Mouse (Mus musculus) right cerebral cortex, postnatal 14 days (tissue): ENCODE measurements around the gene 3100002H09Rik.

ENCODE experiments used
- DNase-seq: peaks from one replicate; pipeline ENCODE4 v3.0.0; 2022

3100002H09Rik gene

GRCm38 (mm10) chr4:124610703-124611102 is at the start of gene 3100002H09Rik:
3100002H09Rik (minus strand) TSS chr4:124610803.
- DNase-seq = no peak

GRCm38 (mm10) chr4:124659251-124660217 is 48.9 kb upstream of the 3100002H09Rik start:
- no peak for DNase-seq

GRCm38 (mm10) chr4:124658412-124658851 is 47.8 kb upstream of the 3100002H09Rik start:
- DNase-seq = no peak

- no peak for DNase-seq
Measured at GRCm38 (mm10) chr4:124657781-124658180, 47.2 kb upstream of the 3100002H09Rik start.

- peak; percentile 88 for DNase-seq
Measured at GRCm38 (mm10) chr4:124656854-124657650, 46.4 kb upstream of the 3100002H09Rik start.

GRCm38 (mm10) chr4:124656518-124656853 is 45.9 kb upstream of the 3100002H09Rik start, which contains the start of gene Pou3f1:
Pou3f1 (plus strand) TSS chr4:124656807.
- no peak for DNase-seq

GRCm38 (mm10) chr4:124652886-124653285 is 42.3 kb upstream of the 3100002H09Rik start:
- DNase-seq = no peak

GRCm38 (mm10) chr4:124647909-124648308 is 37.3 kb upstream of the 3100002H09Rik start:
- no peak for DNase-seq

GRCm38 (mm10) chr4:124646591-124646990 is 36.0 kb upstream of the 3100002H09Rik start:
- DNase-seq = no peak

- DNase-seq = no peak
Measured at GRCm38 (mm10) chr4:124644974-124645433, 34.4 kb upstream of the 3100002H09Rik start.

- DNase-seq = no peak
Measured at GRCm38 (mm10) chr4:124643859-124644258, 33.3 kb upstream of the 3100002H09Rik start.

GRCm38 (mm10) chr4:124639715-124640114 is 29.1 kb upstream of the 3100002H09Rik start:
- no peak for DNase-seq

GRCm38 (mm10) chr4:124633281-124633680 is 22.7 kb upstream of the 3100002H09Rik start:
- DNase-seq = no peak

- no peak for DNase-seq
Measured at GRCm38 (mm10) chr4:124632856-124633255, 22.3 kb upstream of the 3100002H09Rik start.

- DNase-seq = no peak
Measured at GRCm38 (mm10) chr4:124631456-124631855, 20.9 kb upstream of the 3100002H09Rik start.

GRCm38 (mm10) chr4:124626836-124627235 is 16.2 kb upstream of the 3100002H09Rik start:
- DNase-seq = no peak

- no peak for DNase-seq
Measured at GRCm38 (mm10) chr4:124624111-124624581, 13.5 kb upstream of the 3100002H09Rik start.

GRCm38 (mm10) chr4:124622566-124622965 is 12.0 kb upstream of the 3100002H09Rik start:
- DNase-seq = no peak

- no peak for DNase-seq
Measured at GRCm38 (mm10) chr4:124621406-124621805, 10.8 kb upstream of the 3100002H09Rik start.

GRCm38 (mm10) chr4:124618599-124618998 is 8.0 kb upstream of the 3100002H09Rik start:
- no peak for DNase-seq

GRCm38 (mm10) chr4:124616636-124617035 is 6.0 kb upstream of the 3100002H09Rik start:
- no peak for DNase-seq

- no peak for DNase-seq
Measured at GRCm38 (mm10) chr4:124615986-124616385, 5.4 kb upstream of the 3100002H09Rik start.

GRCm38 (mm10) chr4:124615406-124615960 is 4.9 kb upstream of the 3100002H09Rik start:
- DNase-seq = no peak
